Mouse (Mus musculus) megakaryocyte, embryonic 14.5 days (primary cell): ENCODE measurements around the gene Ydjc. TPM values are rescaled to one million over a fixed set of nuclear protein-coding genes. Genes with fewer than 3 reads are reported as not detected.

ENCODE experiments used
- H3K27me3 ChIP-seq: replicated peaks from 2 replicates; pipeline ENCODE3; 2012; ENCODE audit warnings: inconsistent platforms
- H3K36me3 ChIP-seq: replicated peaks from 2 replicates; pipeline ENCODE3; 2012; ENCODE audit warnings: low read length, inconsistent platforms, mixed read lengths
- H3K4me1 ChIP-seq: 2 replicates; pipeline ENCODE4 v1.6.1; 2012; ENCODE audit warnings: inconsistent platforms
- H3K4me3 ChIP-seq: replicated peaks from 2 replicates; pipeline ENCODE3; 2012; ENCODE audit warnings: moderate library complexity, mild to moderate bottlenecking, inconsistent platforms
- H3K9me3 ChIP-seq: 2 replicates; pipeline ENCODE4 v1.6.1; 2012; ENCODE audit warnings: inconsistent platforms
- FLI1 ChIP-seq: IDR thresholded peaks from 2 replicates; pipeline ENCODE4 v1.6.1; 2012; ENCODE audit warnings: low read length, inconsistent platforms, mixed read lengths
- GATA1 ChIP-seq: IDR thresholded peaks from 3 replicates; pipeline ENCODE4 v1.6.1; 2012; ENCODE audit warnings: mixed read lengths, low read length, inconsistent platforms, borderline replicate concordance
- polyA plus RNA-seq: library from polyadenylated mRNA; stranded (reverse); fragments of >175 nt; gene quantifications from 2 replicates; pipeline ENCODE4 v1.2.3, GENCODE M21; 2012; ENCODE audit warnings: low replicate concordance; ENCODE audit not compliant: insufficient read depth

Ydjc gene
- polyA plus RNA-seq, 1 experiment: 40.2 TPM

- Histone ChIP-seq H3K4me1 (peaks cover 31% of the 10 kb centered on the region), H3K4me3 (peak overlapping the region; percentile 97), H3K9me3 (no peaks in the 10 kb centered on the region), H3K27me3 (peaks cover 38% of the 10 kb centered on the region), H3K36me3 (no peaks in the 10 kb centered on the region)
- TF ChIP-seq FLI1: no peak
- TF ChIP-seq GATA1: no peak
Observed at GRCm38 (mm10) chr16:17209404-17209960, 65.1 kb downstream of the Ydjc start.

Other genes starting within 250 kb of the Ydjc start
- 0.78 TPM in 1 of 2 replicates, not detected in the other for gene Ppm1f, start 248.2 kb upstream of the Ydjc start, polyA plus RNA-seq
- gene Mapk1, start 161.2 kb upstream of the Ydjc start, polyA plus RNA-seq: 17.1 and 17.7 TPM in 2 replicates
- gene Ypel1, start 74.9 kb upstream of the Ydjc start, polyA plus RNA-seq: 0.18 TPM in 1 of 2 replicates, not detected in the other
- 65.8 and 76.6 TPM in 2 replicates for gene Ppil2, start 33.4 kb upstream of the Ydjc start, polyA plus RNA-seq
- gene 2610318N02Rik, start 19.5 kb upstream of the Ydjc start, polyA plus RNA-seq: 7.5 and 24.0 TPM in 2 replicates
- gene Sdf2l1, start 12.2 kb upstream of the Ydjc start, polyA plus RNA-seq: 250 and 345 TPM in 2 replicates
- 2.3 and 4.8 TPM in 2 replicates for gene Ccdc116, start 2.6 kb downstream of the Ydjc start, polyA plus RNA-seq
- 103 and 123 TPM in 2 replicates for gene Ube2l3, start 58.0 kb downstream of the Ydjc start, polyA plus RNA-seq
- 0.32 TPM in 1 of 2 replicates, not detected in the other for gene Rimbp3, start 64.0 kb downstream of the Ydjc start, polyA plus RNA-seq
- gene Hic2, start 89.0 kb downstream of the Ydjc start, polyA plus RNA-seq: 1.8 and 3.3 TPM in 2 replicates
- 11.8 and 13.2 TPM in 2 replicates for gene Tmem191c, start 131.5 kb downstream of the Ydjc start, polyA plus RNA-seq
- gene Serpind1, start 186.8 kb downstream of the Ydjc start, polyA plus RNA-seq: not detected in 2 replicates